Mouse (Mus musculus) olfactory bulb, adult 2 months (tissue): ENCODE measurements at regions not wholly inside any gene's neighbourhood (a gene's known extent, or its start where the extent isn't known, plus 50 kb on each side); places are given as distances from the start of the nearest gene placed in this dataset.

ENCODE experiments used
- H3K27ac ChIP-seq: fragments of 200-500 bp; 2 replicates; pipeline ENCODE4 v1.5.1; 2012; ENCODE audit warnings: low read depth, low read length; ENCODE audit not compliant: insufficient read depth
- H3K4me1 ChIP-seq: fragments of 200-500 bp; 2 replicates; pipeline ENCODE4 v1.6.1; 2012; ENCODE audit warnings: low read length; ENCODE audit not compliant: control insufficient read depth, insufficient read depth
- H3K4me3 ChIP-seq: fragments of 200-500 bp; 2 replicates; pipeline ENCODE4 v1.5.1; 2012; ENCODE audit warnings: mild to moderate bottlenecking, low read depth, low read length, moderate library complexity; ENCODE audit not compliant: insufficient read depth
- CTCF ChIP-seq: fragments of 200-500 bp; IDR thresholded peaks from 2 replicates; pipeline ENCODE4 v1.5.1; 2012; ENCODE audit warnings: low read depth, mild to moderate bottlenecking, low read length, moderate library complexity; ENCODE audit not compliant: insufficient read depth
- POLR2A ChIP-seq: fragments of 200-500 bp; IDR thresholded peaks from 2 replicates; pipeline ENCODE4 v1.6.1; 2012; ENCODE audit warnings: mild to moderate bottlenecking, low read depth, low read length, moderate library complexity; ENCODE audit not compliant: insufficient read depth
- WGBS: fragments of 180-500 bp; shearing (Covaris S2); methylation state at CpG from one replicate; pipeline ENCODE4 v1.1.7; 2018; 5-methylcytosine and 5-hydroxymethylcytosine counted together

DNA sequence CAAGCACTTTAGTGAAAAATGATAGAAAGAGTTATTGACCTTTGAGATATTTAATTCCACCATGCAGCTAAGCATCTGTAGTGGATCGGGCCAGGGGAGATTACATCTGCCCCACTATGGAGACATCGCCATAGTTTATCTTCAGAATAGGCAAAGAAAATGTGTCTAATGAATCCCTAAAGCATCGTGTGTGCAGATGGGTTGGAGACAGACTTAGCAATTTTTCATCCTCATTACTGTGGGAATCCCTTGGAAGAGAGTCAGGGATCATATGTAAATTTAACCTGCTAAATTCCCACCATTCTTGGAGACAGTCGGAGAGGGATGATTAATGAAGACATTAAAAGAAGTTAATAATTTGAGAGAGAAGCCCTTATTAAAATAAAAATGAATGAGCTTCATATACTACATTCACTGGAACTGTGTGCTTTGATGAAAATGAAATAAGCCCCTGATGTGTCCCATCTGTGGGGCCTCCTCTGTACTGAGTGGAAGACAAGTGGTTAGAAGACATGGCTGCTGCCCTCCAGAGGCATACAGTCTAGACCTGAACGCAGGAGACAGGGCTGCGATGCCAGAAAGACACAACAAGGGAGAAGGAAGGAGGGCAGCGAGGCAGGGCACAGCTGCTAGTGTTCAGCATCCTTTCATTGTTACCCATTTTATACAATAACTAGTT lies 1126.7 kb downstream of the Mrps31 start:
- no peak overlapping the region for H3K27ac ChIP-seq
- no peak overlapping the region for H3K4me3 ChIP-seq
- no peaks in the 10 kb centered on the region for H3K4me1 ChIP-seq
- TF ChIP-seq CTCF (no peak), POLR2A (no peak)
- WGBS = 77% methylated on average over 7 of the region's 7 CpGs

DNA sequence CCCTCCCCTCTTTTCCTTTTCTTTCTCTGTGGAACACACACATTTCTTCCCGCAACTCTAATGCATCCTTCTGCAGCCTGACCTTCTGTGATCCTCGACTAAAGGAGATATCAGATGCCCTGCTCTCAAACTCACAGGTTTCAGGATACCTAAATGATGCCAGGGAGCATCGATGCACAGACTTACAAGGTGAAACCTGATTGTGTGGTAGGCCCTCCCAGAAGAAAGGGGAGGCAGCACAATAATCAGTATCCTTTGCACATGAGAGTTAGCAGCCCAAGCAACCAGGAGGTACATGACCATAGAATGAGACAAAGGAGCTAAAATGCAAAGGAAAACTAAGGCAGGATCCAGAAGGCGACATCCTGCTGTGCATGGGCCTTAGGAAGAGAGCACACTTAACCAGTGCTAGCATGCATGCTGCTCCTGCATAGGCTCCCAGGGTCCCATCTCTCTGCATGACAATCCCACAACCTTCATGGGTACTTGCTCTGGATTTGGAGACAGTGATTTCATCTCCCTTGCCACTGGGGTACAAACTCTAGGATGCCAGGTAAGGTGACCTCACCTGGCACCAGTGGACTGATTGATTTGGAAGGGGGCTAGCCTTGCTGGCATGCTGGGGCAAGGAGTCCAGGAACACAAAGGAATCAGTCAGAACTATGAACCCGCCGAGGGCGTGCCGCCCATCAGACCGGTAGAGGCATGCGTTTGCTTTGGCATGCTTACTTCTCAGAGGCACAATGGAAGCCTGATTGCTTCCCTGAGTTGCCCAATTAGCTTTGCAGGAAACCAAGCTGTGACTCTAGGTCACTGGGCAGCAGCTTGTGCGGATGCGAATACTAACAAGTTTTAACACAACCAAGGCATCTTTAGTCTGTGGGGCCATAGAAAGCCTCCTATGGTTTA lies 1142.7 kb downstream of the Mrps31 start:
- Histone ChIP-seq H3K4me1 (no peaks in the 10 kb centered on the region), H3K27ac (no peak overlapping the region), H3K4me3 (no peak overlapping the region)
- no peak for TF ChIP-seq CTCF
- TF ChIP-seq POLR2A = no peak
- WGBS = 61% methylated on average over 12 of the region's 12 CpGs

GRCm38 (mm10) chr8:23560836-23561235 lies 1149.7 kb downstream of the Mrps31 start:
- TF ChIP-seq CTCF = no peak

GRCm38 (mm10) chr8:23561683-23562385 lies 1150.7 kb downstream of the Mrps31 start:
- no peak for TF ChIP-seq CTCF
- no peak for TF ChIP-seq POLR2A
- no peak overlapping the region for H3K27ac ChIP-seq

More at GRCm38 (mm10) chr8:23560836-23561235, 1149.7 kb downstream of the Mrps31 start:
- H3K4me1 ChIP-seq = no peaks in the 10 kb centered on the region
- WGBS = 83% methylated on average over 5 of the region's 5 CpGs
- H3K27ac ChIP-seq = no peak overlapping the region
- no peak overlapping the region for H3K4me3 ChIP-seq

GRCm38 (mm10) chr8:23562504-23562903 lies 1151.3 kb downstream of the Mrps31 start:
- H3K4me1 ChIP-seq = no peaks in the 10 kb centered on the region
- no peak overlapping the region for H3K4me3 ChIP-seq
- WGBS = 23% methylated on average over 9 of the region's 9 CpGs
- TF ChIP-seq CTCF (no peak), POLR2A (no peak)
- no peak overlapping the region for H3K27ac ChIP-seq

More at GRCm38 (mm10) chr8:23561683-23562385, 1150.7 kb downstream of the Mrps31 start:
- 36% methylated on average over 8 of the region's 8 CpGs for WGBS
- Histone ChIP-seq H3K4me3 (no peak overlapping the region), H3K4me1 (no peaks in the 10 kb centered on the region)

DNA sequence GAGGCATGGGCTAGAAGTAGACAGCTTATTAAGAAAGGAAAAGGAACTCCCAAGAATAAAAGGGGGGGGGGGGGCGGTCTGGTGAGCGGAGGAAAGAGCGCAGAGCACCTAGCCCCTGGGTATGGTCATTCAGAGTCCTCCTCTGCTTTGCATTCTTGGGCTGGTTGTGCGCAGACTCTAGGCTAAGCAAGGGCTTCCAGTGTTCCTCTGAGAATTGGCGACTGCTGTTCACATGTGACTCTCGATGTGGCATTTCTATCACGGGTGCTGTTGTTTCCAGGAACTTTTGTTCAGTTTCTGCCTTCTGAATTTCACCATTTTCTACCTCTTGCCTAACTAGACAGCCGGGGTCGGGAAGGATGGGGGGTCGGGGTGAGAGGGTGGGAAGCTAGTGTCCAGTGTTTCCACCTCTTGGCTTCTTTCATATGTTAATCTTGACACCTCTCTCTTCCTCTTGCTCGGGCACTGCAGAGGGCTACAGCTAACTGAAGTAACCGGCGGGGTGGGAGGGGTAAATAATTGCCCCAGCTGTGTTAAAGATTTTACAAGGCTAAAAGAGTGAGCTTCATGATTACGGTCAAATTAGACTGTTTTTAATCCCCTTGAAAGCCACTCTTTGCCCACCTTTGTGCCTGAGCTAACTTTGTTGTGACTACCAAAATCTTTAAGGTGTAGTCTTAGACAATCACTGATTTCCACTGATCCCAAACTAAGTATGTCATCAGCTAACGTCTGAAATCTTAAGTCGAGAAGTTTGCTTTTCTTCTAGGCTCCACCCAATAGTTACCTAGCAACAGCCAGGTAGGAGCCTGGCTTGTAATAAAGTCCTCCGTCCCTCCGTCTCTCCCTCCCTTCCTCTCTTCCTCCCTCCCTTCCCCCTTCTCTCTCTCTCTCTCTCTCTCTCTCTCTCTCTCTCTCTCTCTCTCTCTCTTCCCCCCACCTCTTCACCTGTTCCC lies 1152.2 kb downstream of the Mrps31 start:
- Histone ChIP-seq H3K27ac (no peak overlapping the region), H3K4me1 (no peaks in the 10 kb centered on the region), H3K4me3 (no peak overlapping the region)
- no peak for TF ChIP-seq POLR2A
- TF ChIP-seq CTCF = no peak
- WGBS = 16% methylated on average over 18 of the region's 18 CpGs

DNA sequence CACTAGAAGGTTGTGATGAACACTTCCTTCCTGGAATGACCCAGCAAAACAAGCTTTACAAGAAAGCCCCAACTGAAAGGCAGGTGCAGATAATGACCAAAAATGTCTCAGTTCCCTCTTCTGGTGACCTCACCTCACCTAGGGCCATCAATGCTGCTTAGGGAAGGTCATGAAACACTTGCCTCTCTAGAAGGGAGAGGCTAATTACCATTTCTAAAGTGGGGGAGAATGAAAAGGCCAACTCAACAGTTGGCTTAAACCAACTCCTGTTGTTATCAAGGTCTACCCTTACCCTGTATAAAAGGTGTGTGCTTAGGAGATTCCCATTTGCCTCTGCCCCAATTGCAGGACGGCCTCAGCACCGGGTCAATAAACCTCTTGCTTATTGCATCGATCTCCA lies 1156.7 kb downstream of the Mrps31 start:
- Histone ChIP-seq H3K4me3 (no peak overlapping the region), H3K27ac (no peak overlapping the region), H3K4me1 (no peaks in the 10 kb centered on the region)
- TF ChIP-seq POLR2A (no peak), CTCF (no peak)
- 91% methylated on average over 3 of the region's 3 CpGs for WGBS

DNA sequence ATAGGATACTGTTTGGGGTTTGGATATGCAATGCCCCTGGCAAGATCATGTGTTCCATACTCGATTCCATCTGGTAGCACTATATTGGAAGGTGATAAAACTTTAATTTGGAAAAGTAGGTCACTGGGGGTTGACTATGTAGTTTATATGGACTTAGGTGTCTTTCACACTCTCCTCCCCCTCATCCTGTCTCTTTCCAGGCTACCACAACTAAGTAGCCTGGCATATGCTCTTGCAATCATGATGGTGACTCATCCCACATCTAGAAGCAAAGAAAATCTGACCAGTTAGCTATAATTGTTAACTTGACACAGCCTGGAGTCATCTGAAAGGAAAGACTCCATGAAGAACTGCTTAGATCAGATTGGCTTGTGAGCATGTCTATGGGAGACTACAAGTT lies 1154.3 kb downstream of the Adam3 start:
- 91% methylated on average over 1 of the region's 1 CpGs for WGBS
- TF ChIP-seq POLR2A = no peak
- TF ChIP-seq CTCF = no peak
- H3K27ac ChIP-seq = no peak overlapping the region
- no peaks in the 10 kb centered on the region for H3K4me1 ChIP-seq
- H3K4me3 ChIP-seq = no peak overlapping the region
